Mouse (Mus musculus): ENCODE results near the gene Frem1.

GRCm38 (mm10) chr4:83031591-83031990 is 20.5 kb downstream of the Frem1 start:
- TF ChIP-seq CTCF (IDR thresholded peaks at IDR 0.05; ENCODE audit: control insufficient read depth, insufficient read depth, low read length) (no peak), POLR2A (IDR thresholded peaks at IDR 0.05; ENCODE audit: borderline replicate concordance, control insufficient read depth, low read depth, low read length) (no peak)

Data from bone marrow, adult 2 months (tissue).